Mouse (Mus musculus): ENCODE measurements around the gene Furin. TPM values are rescaled to one million over a fixed set of nuclear protein-coding genes. Genes with fewer than 3 reads are reported as not detected.

Furin gene
- polyA plus RNA-seq, 1 experiment from 2014 or later: 5.9 TPM

DNA sequence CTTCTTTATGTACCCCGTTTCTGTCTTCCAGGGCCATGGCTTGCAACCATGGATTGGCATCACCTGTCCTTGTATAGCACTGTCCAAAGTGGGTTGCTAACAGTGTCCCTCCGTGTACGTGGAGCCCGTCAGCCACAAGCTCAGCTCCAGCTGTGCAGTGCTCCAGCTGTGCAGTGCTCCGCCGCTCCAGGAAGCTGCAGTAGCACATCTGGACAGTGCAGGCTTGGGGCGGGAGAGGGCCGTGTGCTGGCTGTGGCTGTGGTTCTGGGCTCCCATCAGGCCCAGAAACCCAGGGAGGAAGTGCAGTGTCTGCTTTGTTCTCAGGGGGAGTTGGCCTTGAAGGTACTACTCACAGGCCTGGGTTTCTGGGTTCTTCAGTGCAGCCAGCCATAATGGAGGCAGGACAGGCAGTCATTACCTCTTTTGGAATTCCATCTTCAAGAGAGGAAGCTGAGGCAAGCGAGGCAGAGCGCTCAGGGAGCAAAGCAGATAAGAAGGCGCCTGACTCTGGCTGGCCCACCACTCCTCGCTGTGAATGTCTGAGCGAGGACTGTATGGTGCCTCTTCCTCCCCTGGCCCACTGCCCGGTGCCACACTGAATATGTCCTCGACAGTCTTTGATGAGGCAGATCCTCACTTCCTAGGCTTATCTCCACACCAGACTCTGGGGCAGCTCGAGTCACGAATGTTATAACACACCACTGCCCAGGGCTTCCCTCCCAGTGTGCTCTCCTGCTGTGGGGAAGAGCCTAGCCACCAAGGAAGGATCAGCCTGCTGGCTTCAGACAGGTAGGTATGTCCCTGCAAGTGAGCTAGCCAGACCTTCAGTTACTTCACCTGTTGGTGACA is 39.4 kb upstream of the Furin start:
- Histone ChIP-seq H3K4me3 (no peak overlapping the region), H3K4me1 (replicated peaks) (0 out of 2 replicates have a peak, but pooled peaks cover 6% of the 10 kb centered on the region), H3K36me3 (no peaks in the 10 kb centered on the region), H3K4me2 (no peak overlapping the region), H3K9me3 (no peaks in the 10 kb centered on the region), H3K9ac (no peak overlapping the region), H3K27ac (replicated peaks) (no peak overlapping the region), H3K27me3 (no peaks in the 10 kb centered on the region)
- ATAC-seq (ENCODE audit: low FRiP score, low read depth): no peak
- 71% methylated on average over 15 of the region's 17 CpGs for WGBS

DNA sequence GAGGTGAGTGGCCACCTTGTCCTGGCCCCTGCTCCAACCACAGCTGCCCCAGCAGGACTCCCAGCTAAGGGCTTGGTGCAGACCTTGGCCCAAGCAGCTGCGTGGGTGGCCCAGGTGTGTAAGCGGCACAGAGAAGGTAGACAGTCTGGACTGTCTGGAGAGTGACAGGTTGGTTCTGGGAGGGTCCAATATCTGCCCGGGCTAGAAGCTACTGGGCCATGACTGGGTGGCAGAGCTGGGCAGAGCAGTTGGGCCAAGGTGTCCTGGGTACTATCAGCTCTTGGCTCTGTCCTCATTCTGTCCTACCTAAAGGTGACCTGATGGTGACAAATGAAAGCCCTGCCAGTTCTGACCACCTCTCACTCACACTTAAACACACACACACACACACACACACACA is 37.9 kb upstream of the Furin start:
- no peak overlapping the region for H3K4me2 ChIP-seq
- H3K27me3 ChIP-seq: no peaks in the 10 kb centered on the region
- ATAC-seq (ENCODE audit: low FRiP score, low read depth): no peak
- no peaks in the 10 kb centered on the region for H3K36me3 ChIP-seq
- H3K27ac ChIP-seq (replicated peaks): no peak overlapping the region
- 0 out of 2 replicates have a peak, but pooled peaks cover 9% of the 10 kb centered on the region for H3K4me1 ChIP-seq (replicated peaks)
- H3K9me3 ChIP-seq: no peaks in the 10 kb centered on the region
- no peak overlapping the region for H3K9ac ChIP-seq
- WGBS: 82% methylated on average over 3 of the region's 3 CpGs
- no peak overlapping the region for H3K4me3 ChIP-seq

DNA sequence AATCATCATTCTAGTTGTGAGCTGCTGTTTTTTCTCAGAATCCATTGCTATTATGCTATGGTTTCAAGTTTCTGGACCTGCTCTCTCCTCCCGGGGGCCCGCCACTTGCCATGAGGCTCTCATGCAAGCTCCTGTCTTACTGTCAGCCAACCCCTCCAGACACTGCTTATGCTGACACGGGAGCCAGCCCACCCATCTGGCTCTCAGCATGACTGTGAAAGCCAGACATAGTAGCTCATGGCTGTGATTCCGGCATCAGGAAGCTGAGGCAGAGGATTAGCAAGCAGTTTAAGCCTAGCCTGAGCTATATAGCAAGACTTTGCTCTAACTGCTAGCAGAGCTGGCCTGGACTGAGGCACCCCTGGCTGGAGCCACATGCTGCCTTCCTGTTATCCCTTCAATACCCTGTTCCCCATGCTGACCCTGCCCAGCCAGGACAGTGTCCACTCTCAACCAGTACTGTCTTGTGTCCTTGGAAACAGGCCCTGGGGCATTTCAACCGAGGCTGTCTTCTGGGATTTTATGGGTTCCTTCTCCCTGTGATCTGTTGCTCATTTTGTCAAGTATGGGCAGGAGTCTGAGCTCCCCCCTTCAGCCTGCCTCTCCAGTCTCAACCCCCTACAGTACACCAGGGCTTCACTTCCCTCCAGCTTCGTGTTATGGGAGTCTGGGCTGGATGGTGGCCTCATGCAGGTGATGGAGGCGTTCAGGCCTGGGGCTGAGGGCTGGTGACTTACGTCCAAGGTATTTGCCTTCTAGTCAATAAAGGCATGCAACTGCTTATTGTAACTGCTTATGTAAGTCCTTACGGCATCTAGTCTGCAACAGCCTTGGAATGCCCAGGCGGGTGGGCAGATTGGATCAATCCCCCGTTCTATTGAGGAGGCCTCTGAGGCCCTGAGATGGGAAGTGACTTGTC is 37.0 kb upstream of the Furin start:
- no peak for ATAC-seq (ENCODE audit: low FRiP score, low read depth)
- 64% methylated on average over 11 of the region's 11 CpGs for WGBS
- H3K4me1 ChIP-seq (replicated peaks): 0 out of 2 replicates have a peak, but pooled peaks cover 9% of the 10 kb centered on the region
- no peak overlapping the region for H3K9ac ChIP-seq
- H3K36me3 ChIP-seq: no peaks in the 10 kb centered on the region
- H3K4me3 ChIP-seq: no peak overlapping the region
- H3K27ac ChIP-seq (replicated peaks): no peak overlapping the region
- no peak overlapping the region for H3K4me2 ChIP-seq
- no peaks in the 10 kb centered on the region for H3K9me3 ChIP-seq
- H3K27me3 ChIP-seq: no peaks in the 10 kb centered on the region

DNA sequence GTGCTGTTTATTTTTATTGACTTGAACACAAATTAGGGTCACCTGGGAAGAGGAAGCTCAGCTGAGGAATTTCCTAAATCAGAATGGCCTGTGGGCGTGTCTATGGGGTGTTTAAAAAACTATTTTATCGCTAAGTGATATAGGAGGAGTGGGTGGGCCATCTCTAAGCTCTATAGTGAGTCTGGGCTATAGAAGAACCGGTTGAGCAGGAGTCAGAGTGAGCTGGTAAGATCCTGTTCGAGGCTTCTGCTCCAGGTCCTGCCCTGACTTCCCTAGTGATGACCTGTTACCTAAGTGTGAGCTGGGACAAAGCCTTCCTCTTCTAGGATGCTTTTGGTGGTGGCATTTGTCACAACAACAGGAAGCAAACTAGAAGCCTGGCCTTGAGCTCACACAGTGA is 35.4 kb upstream of the Furin start:
- Histone ChIP-seq H3K4me3 (no peak overlapping the region), H3K4me2 (no peak overlapping the region), H3K4me1 (replicated peaks) (0 out of 2 replicates have a peak, but pooled peaks cover 9% of the 10 kb centered on the region), H3K9ac (no peak overlapping the region), H3K36me3 (no peaks in the 10 kb centered on the region), H3K27me3 (no peaks in the 10 kb centered on the region), H3K27ac (replicated peaks) (no peak overlapping the region), H3K9me3 (no peaks in the 10 kb centered on the region)
- 76% methylated on average over 4 of the region's 4 CpGs for WGBS
- no peak for ATAC-seq (ENCODE audit: low FRiP score, low read depth)

DNA sequence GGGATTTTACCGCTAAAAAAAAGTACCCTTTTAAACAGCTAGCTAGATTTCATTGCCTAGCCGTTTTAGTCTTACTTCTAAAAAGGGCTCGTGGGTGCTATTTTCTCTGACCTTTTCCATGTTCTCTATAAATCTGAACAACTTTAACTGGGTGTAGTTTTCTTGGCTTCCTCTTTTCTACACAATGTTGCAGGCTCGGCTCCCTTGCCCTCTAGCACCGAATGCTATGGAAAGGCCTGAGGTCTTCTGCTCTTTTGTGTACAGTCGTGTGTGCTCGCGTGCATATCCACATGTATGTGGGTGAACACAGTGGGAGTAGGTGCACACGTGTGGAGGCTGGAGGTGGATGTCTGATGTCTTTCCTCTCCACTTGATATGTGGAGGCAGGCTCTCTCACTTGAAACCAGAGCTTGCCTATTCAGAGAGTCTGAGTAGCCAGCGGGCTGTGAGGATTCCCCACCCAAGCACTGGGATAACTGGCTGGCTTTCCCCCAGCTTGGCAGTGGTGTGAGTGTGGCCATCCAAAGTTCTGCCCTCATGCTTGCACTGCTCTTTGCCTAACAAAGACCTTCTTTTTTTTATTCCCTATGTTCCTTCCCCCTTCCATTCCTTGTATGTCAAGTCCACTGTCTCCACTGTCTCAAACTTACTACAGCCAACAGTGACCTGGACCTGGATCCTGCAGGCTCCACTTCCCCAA is 34.7 kb upstream of the Furin start:
- Histone ChIP-seq H3K4me2 (no peak overlapping the region), H3K9me3 (no peaks in the 10 kb centered on the region), H3K27me3 (no peaks in the 10 kb centered on the region), H3K36me3 (no peaks in the 10 kb centered on the region), H3K27ac (replicated peaks) (no peak overlapping the region), H3K9ac (no peak overlapping the region), H3K4me3 (no peak overlapping the region), H3K4me1 (replicated peaks) (0 out of 2 replicates have a peak, but pooled peaks cover 9% of the 10 kb centered on the region)
- WGBS: 82% methylated on average over 10 of the region's 10 CpGs
- peak; percentile 61; the same call in 1 of the 2 replicates for ATAC-seq (ENCODE audit: low FRiP score, low read depth)

DNA sequence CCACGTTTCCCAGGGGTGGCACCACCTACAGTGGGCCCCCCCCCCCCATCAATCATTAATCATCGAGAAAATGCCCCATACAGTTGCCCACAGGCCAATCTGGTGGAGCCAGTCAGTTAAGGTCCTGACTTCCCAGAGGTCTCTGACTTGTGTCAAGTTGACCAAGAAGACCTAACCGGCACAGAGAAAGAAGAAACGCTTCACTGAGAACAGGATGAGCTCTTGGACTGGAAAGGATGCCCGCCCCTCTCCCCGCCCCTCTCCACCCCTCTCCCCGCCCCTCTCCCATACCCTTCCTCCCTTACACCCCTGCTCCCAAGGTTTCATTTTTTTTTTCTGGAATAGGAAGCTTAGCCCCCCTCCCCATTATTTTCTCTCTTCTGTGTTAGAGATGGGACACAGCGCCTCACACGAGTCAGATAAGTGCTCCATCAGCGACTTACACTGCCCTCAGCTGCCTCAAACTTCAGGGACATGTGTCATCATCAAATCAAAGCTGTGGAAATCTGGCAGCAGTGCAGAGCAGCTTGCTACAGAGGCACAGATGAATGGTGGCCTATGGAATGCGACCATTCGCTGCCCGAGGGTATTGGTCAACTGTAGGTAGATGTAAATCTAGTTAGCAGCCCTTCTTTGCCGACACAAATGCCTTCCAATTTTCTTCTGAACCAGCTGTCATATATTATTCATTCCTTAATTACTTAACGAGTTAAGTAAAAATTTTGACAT is 34.0 kb upstream of the Furin start:
- Histone ChIP-seq H3K4me2 (no peak overlapping the region), H3K27ac (replicated peaks) (no peak overlapping the region), H3K36me3 (no peaks in the 10 kb centered on the region), H3K4me3 (no peak overlapping the region), H3K4me1 (replicated peaks) (0 out of 2 replicates have a peak, but pooled peaks cover 9% of the 10 kb centered on the region), H3K9ac (no peak overlapping the region), H3K9me3 (no peaks in the 10 kb centered on the region), H3K27me3 (no peaks in the 10 kb centered on the region)
- WGBS: 32% methylated on average over 13 of the region's 15 CpGs
- no peak for ATAC-seq (ENCODE audit: low FRiP score, low read depth)

DNA sequence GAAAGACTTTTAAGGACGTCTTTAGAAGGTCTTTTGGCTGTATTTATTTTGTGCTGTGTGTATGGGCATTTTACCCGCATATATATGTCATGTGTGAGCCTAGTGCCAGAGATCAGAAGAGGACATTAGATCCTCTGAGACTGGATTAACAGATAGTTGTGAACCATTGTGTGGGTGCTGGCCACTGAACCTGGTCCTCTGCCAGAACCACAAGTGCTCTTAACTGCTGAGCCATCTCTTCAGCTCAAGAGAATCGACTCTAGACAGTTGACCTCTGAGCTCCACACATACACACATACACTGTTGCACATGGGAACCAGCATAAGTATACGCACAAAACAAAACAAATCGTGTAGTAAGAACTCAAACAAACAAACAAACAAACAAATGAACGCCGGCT is 31.3 kb upstream of the Furin start:
- no peaks in the 10 kb centered on the region for H3K36me3 ChIP-seq
- H3K27me3 ChIP-seq: no peaks in the 10 kb centered on the region
- H3K4me1 ChIP-seq (replicated peaks): 0 out of 2 replicates have a peak, but pooled peaks cover 3% of the 10 kb centered on the region
- no peak for ATAC-seq (ENCODE audit: low FRiP score, low read depth)
- 88% methylated on average over 7 of the region's 7 CpGs for WGBS
- H3K4me2 ChIP-seq: no peak overlapping the region
- no peak overlapping the region for H3K4me3 ChIP-seq
- H3K27ac ChIP-seq (replicated peaks): no peak overlapping the region
- H3K9me3 ChIP-seq: no peaks in the 10 kb centered on the region
- no peak overlapping the region for H3K9ac ChIP-seq

DNA sequence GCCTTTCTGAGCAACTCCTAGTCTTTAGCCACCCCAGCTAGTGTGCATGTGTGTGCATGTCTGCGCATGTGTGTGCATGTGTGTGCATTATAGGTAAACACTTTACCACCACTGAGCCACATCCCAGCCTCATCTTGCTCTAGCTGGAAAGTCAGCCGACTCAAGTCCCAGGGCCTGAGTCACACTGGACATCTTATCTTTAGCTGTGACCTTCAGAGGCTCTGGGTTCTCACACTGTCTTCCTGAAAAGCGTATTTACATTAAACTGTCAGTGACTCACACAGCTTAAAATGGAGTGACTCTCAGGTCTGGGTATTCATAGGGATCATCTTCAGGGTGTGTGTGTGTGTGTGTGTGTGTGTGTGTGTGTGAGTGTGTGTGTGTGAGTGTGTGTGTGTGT is 30.4 kb upstream of the Furin start:
- Histone ChIP-seq H3K4me1 (replicated peaks) (0 out of 2 replicates have a peak, but pooled peaks cover 3% of the 10 kb centered on the region), H3K4me3 (no peak overlapping the region), H3K36me3 (no peaks in the 10 kb centered on the region), H3K27ac (replicated peaks) (no peak overlapping the region), H3K9ac (no peak overlapping the region), H3K4me2 (no peak overlapping the region), H3K9me3 (no peaks in the 10 kb centered on the region), H3K27me3 (no peaks in the 10 kb centered on the region)
- no peak for ATAC-seq (ENCODE audit: low FRiP score, low read depth)
- WGBS: 92% methylated on average over 3 of the region's 3 CpGs

DNA sequence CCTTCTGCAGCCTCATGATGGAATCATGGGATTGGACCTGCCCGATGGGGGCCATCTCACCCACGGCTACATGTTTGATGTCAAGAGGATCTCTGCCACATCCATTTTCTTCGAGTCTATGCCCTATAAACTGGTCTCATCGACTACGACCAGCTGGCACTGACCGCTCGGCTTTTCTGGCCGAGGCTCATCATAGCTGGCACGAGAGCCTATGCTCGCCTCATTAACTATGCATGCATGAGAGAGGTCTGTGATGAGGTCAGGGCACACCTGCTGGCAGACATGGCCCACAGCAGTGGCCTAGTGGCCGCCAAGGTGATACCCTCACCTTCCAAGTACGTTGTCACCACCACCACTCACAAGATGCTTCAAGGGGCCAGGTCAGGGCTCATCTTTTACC is 24.4 kb upstream of the Furin start:
- WGBS: 87% methylated on average over 12 of the region's 12 CpGs
- Histone ChIP-seq H3K9ac (no peak overlapping the region), H3K27me3 (no peaks in the 10 kb centered on the region), H3K4me1 (replicated peaks) (no peaks in the 10 kb centered on the region), H3K9me3 (no peaks in the 10 kb centered on the region), H3K36me3 (no peaks in the 10 kb centered on the region), H3K27ac (replicated peaks) (no peak overlapping the region), H3K4me3 (no peak overlapping the region), H3K4me2 (no peak overlapping the region)
- ATAC-seq (ENCODE audit: low FRiP score, low read depth): no peak

DNA sequence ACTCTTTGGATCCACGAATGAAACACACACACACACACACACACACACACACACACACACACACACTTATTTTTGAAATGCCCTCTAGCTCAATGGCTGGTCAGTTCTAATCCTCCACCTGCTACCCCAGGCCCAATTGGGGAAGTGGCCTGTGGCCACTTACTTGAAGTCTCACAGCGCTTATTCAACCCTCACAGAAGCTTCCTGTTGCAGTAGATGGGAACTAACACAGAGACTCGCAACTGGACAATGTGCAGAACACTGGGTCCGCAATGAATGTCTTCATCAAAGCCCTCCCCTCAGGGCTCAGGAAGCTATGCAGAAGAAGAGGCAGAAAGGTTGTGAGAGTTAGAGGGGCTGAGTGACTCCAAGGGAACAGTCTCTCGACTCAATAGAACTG is 22.5 kb upstream of the Furin start:
- no peaks in the 10 kb centered on the region for H3K4me1 ChIP-seq (replicated peaks)
- no peak overlapping the region for H3K9ac ChIP-seq
- H3K9me3 ChIP-seq: no peaks in the 10 kb centered on the region
- 85% methylated on average over 5 of the region's 5 CpGs for WGBS
- H3K36me3 ChIP-seq: no peaks in the 10 kb centered on the region
- H3K4me2 ChIP-seq: no peak overlapping the region
- ATAC-seq (ENCODE audit: low FRiP score, low read depth): no peak
- H3K27me3 ChIP-seq: no peaks in the 10 kb centered on the region
- H3K27ac ChIP-seq (replicated peaks): no peak overlapping the region
- H3K4me3 ChIP-seq: no peak overlapping the region

DNA sequence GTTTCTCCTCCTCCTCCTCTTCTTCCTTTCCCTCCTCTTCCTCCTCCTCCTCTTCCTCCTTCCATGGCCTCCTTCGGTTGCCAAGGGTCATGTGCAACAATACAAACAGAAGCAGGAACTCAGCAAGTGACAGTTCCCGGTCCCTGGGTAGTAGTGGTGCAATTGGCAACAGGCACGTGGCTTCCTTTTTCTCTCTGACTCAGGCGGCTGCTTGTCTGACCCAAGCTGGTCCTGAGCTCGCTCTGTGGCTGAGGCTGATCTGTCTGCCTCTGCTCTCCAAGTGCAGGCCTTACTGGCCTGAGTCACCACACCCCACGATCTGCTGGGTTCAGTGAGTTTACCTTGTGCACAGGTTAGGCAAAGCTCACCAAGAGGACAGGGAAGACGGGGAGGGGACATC is 21.1 kb upstream of the Furin start:
- no peak overlapping the region for H3K4me3 ChIP-seq
- WGBS: 75% methylated on average over 7 of the region's 7 CpGs
- no peak for ATAC-seq (ENCODE audit: low FRiP score, low read depth)
- no peaks in the 10 kb centered on the region for H3K36me3 ChIP-seq
- H3K9ac ChIP-seq: no peak overlapping the region
- H3K4me2 ChIP-seq: no peak overlapping the region
- H3K27me3 ChIP-seq: no peaks in the 10 kb centered on the region
- H3K9me3 ChIP-seq: no peaks in the 10 kb centered on the region
- H3K27ac ChIP-seq (replicated peaks): no peak overlapping the region
- no peaks in the 10 kb centered on the region for H3K4me1 ChIP-seq (replicated peaks)

Measured in hindbrain, embryonic 15.5 days (tissue).